25 mouse cellular contexts compared by ENCODE assay signal in the genomic region with DNA sequence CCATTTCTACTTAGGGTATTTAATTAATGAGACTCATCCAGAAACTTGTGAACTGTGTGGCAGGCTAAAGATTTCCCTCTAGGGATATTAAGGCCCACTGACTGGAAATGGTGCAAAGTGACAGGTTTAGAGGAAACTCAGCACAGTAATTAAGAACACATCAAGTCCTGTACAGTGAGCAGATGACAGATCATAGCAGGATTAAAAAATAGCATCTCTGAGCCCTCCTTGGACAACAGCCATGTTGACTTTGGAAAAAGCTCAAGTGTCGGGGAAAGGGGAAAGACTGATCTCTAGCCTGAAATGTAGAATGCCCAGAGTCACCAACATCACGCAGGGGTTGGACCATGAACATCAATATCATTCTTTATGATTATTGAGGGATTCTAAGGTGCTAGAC. TPM values are rescaled to one million over a fixed set of nuclear protein-coding genes. Genes with fewer than 3 reads are reported as not detected.
DNase-seq lines count a peak whose midpoint lies in the region; ATAC-seq and TF ChIP-seq lines count a peak whose summit lies in the region.
"Had no signal": no experiment of that assay in that cellular context is flagged by ENCODE, and none has a peak within 500 bp of the region (broad histone marks: within the 10 kb centered on the region; RNA-seq: fewer than 3 reads in every experiment).

No protein-coding gene starts in this region.

- no peaks in the 10 kb centered on the region for H3K9me3 ChIP-seq in hindbrain, postnatal 0 days (ENCODE audit: low read length)
- H3K9me3 ChIP-seq in hindbrain, embryonic 14.5 days (ENCODE audit: control insufficient read depth, low read length) = no peaks in the 10 kb centered on the region
- H3K9me3 ChIP-seq in lung, postnatal 0 days (ENCODE audit: low read length) = no peaks in the 10 kb centered on the region
- H3K9me3 ChIP-seq: embryonic facial prominence, embryonic 15.5 days had no signal

- TF ChIP-seq CTCF in hindbrain, postnatal 0 days (IDR thresholded peaks at IDR 0.05; ENCODE audit: low read depth) = no peak
- no peak for TF ChIP-seq CTCF in lung, postnatal 0 days (IDR thresholded peaks at IDR 0.05)

- H3K9ac ChIP-seq in hindbrain, postnatal 0 days (replicated peaks; ENCODE audit: low read length) = no peak overlapping the region
- H3K9ac ChIP-seq in hindbrain, embryonic 14.5 days = no peak overlapping the region
- no peak overlapping the region for H3K9ac ChIP-seq in lung, postnatal 0 days (replicated peaks; ENCODE audit: low read depth)
- H3K9ac ChIP-seq: embryonic facial prominence, embryonic 15.5 days; kidney, embryonic 15.5 days; liver, postnatal 0 days had no signal

- no peak for TF ChIP-seq EP300 in lung, postnatal 0 days (IDR thresholded peaks at IDR 0.05)

- no peak overlapping the region for H3K4me3 ChIP-seq in hindbrain, postnatal 0 days (ENCODE audit: low read length)
- no peak overlapping the region for H3K4me3 ChIP-seq in hindbrain, embryonic 14.5 days (replicated peaks; ENCODE audit: low read length)
- no peak overlapping the region for H3K4me3 ChIP-seq in lung, postnatal 0 days (ENCODE audit: low read depth, low read length)
- H3K4me3 ChIP-seq: embryonic facial prominence, embryonic 15.5 days; gastrocnemius, adult 2 months; kidney, embryonic 15.5 days had no signal

- ATAC-seq in hindbrain, postnatal 0 days = peak; percentile 80
- no peak for ATAC-seq in hindbrain, embryonic 14.5 days (ENCODE audit: low FRiP score)
- ATAC-seq in lung, postnatal 0 days = no peak
- ATAC-seq: CD4-positive, CD25-positive, alpha-beta regulatory T cell, adult 4 months; forebrain, embryonic 14.5 days; hindbrain, embryonic 16.5 days; intestine, embryonic 16.5 days; liver, postnatal 0 days; midbrain, embryonic 16.5 days; Patski had no signal

- H3K36me3 ChIP-seq in hindbrain, postnatal 0 days (ENCODE audit: insufficient read depth, low read length) = no peaks in the 10 kb centered on the region
- H3K36me3 ChIP-seq in hindbrain, embryonic 14.5 days (replicated peaks; ENCODE audit: control insufficient read depth, insufficient read depth) = no peaks in the 10 kb centered on the region
- H3K36me3 ChIP-seq in lung, postnatal 0 days (ENCODE audit: insufficient read depth, low read length) = no peaks in the 10 kb centered on the region
- H3K36me3 ChIP-seq: embryonic facial prominence, embryonic 15.5 days; kidney, embryonic 15.5 days had no signal

- H3K4me2 ChIP-seq in hindbrain, postnatal 0 days (ENCODE audit: low read depth, low read length) = no peak overlapping the region
- no peak overlapping the region for H3K4me2 ChIP-seq in hindbrain, embryonic 14.5 days (replicated peaks)
- H3K4me2 ChIP-seq in lung, postnatal 0 days (replicated peaks; ENCODE audit: low read depth, low read length) = no peak overlapping the region
- H3K4me2 ChIP-seq: embryonic facial prominence, embryonic 15.5 days; heart, embryonic 11.5 days; kidney, embryonic 15.5 days; liver, embryonic 11.5 days had no signal

- DNase-seq in adrenal gland, postnatal 10 days = peak; percentile 30
- DNase-seq in adrenal gland, adult 8-10 months = no peak
- DNase-seq in hindbrain, postnatal 0 days (ENCODE audit: low spot score) = peak; percentile 70
- no peak for DNase-seq in hindbrain, embryonic 14.5 days (ENCODE audit: low spot score)
- peak; percentile 44 for DNase-seq in lung, postnatal 10 days
- DNase-seq in lung, postnatal 0 days (ENCODE audit: low spot score) = no peak
- peak; percentile 43 for DNase-seq in adipocyte (ENCODE audit: low spot score)
- DNase-seq: cerebellum, adult 2 months; gastrocnemius, adult 2 months; liver, postnatal 0 days; thymus, adult 2 months; thymus, postnatal 4 days had no signal

- H3K27ac ChIP-seq in hindbrain, postnatal 0 days = no peak overlapping the region
- H3K27ac ChIP-seq in hindbrain, embryonic 14.5 days = no peak overlapping the region
- H3K27ac ChIP-seq in lung, postnatal 0 days (ENCODE audit: low read length) = no peak overlapping the region
- H3K27ac ChIP-seq: embryonic facial prominence, embryonic 15.5 days; gastrocnemius, adult 2 months; kidney, embryonic 15.5 days; macrophage had no signal

- WGBS in hindbrain, postnatal 0 days = 56% methylated on average over 2 of the region's 2 CpGs
- WGBS in hindbrain, embryonic 14.5 days = 90% methylated on average over 2 of the region's 2 CpGs
- WGBS in lung, postnatal 0 days = 53% methylated on average over 2 of the region's 2 CpGs

- no peaks in the 10 kb centered on the region for H3K27me3 ChIP-seq in hindbrain, postnatal 0 days (ENCODE audit: insufficient read depth, low read length)
- no peaks in the 10 kb centered on the region for H3K27me3 ChIP-seq in hindbrain, embryonic 14.5 days (ENCODE audit: control insufficient read depth, insufficient read depth, low read length)
- no peaks in the 10 kb centered on the region for H3K27me3 ChIP-seq in lung, postnatal 0 days (replicated peaks; ENCODE audit: insufficient read depth, low read length)
- H3K27me3 ChIP-seq: embryonic facial prominence, embryonic 15.5 days; kidney, embryonic 15.5 days had no signal

- H3K4me1 ChIP-seq in hindbrain, postnatal 0 days (ENCODE audit: insufficient read depth, low read length) = no peaks in the 10 kb centered on the region
- no peaks in the 10 kb centered on the region for H3K4me1 ChIP-seq in hindbrain, embryonic 14.5 days (replicated peaks; ENCODE audit: control insufficient read depth, insufficient read depth, low read length)
- H3K4me1 ChIP-seq in lung, postnatal 0 days (ENCODE audit: insufficient read depth, low read depth, low read length) = no peaks in the 10 kb centered on the region
- H3K4me1 ChIP-seq: embryonic facial prominence, embryonic 15.5 days; kidney, embryonic 15.5 days had no signal

RNA-seq across cellular contexts. Expression of a gene that starts 23.8 kb away (rescaled TPM):
- total RNA-seq in adrenal gland, postnatal 10 days (2021) = 1 to 10 TPM in 1 of 2 experiments, under 1 TPM in 1; 0.78 to 1.3 TPM
- total RNA-seq in adrenal gland, adult 8-10 months (2022) = 1 to 10 TPM; 1.0 to 1.3 (median 1.1) TPM
- total RNA-seq in hindbrain, postnatal 0 days (2014; rRNA removed) = 1.8 and 3.7 TPM in 2 replicates
- 1.9 and 2.4 TPM in 2 replicates for polyA plus RNA-seq in hindbrain, postnatal 0 days (2015; fragmentation: Nextera tagmentation; extraction: Ambion mirVana)
- polyA plus RNA-seq in hindbrain, embryonic 14.5 days (2014; fragmentation: Nextera tagmentation; extraction: Ambion mirVana) = 0.80 TPM in 2 replicates
- polyA plus RNA-seq in lung, postnatal 0 days (2015; fragmentation: Nextera tagmentation; extraction: Ambion mirVana) = 7.8 and 8.3 TPM in 2 replicates
- total RNA-seq: common myeloid progenitor, adult 5-6 weeks; hematopoietic stem cell, adult 5-6 weeks had no signal
- polyA plus RNA-seq: CD4-positive, CD25-positive, alpha-beta regulatory T cell, adult 4 months; Patski had no signal

Comparison
In these comparisons a context has a peak if more than half of its experiments do, and no peak if none do; other contexts are left out.
1. DNase-seq: peak in adrenal gland, postnatal 10 days (single experiment), hindbrain, postnatal 0 days (single experiment), lung, postnatal 10 days (single experiment) and adipocyte (single experiment); none in adrenal gland, adult 8-10 months (single experiment), hindbrain, embryonic 14.5 days (single experiment) and lung, postnatal 0 days (single experiment).